Mouse (Mus musculus) frontal cortex, adult 2 months (tissue): ENCODE results near the gene Slc25a22. TPM values are rescaled to one million over a fixed set of nuclear protein-coding genes. Genes with fewer than 3 reads are reported as not detected.

ENCODE experiments used
- DNase-seq, 2 experiments: peaks; one replicate each; pipeline ENCODE4 v3.0.0; 2022; ENCODE audit warnings: low spot score in 1 of 2; ENCODE audit errors: extremely low spot score in 1 of 2
- polyA plus RNA-seq: library from polyadenylated mRNA; depleted of rRNA; stranded (reverse); fragments of >200 nt; gene quantifications from 2 replicates; pipeline ENCODE4 v1.2.3, GENCODE M21; 2012

The Slc25a22 gene
- polyA plus RNA-seq, 1 experiment, result 251 TPM

DNA sequence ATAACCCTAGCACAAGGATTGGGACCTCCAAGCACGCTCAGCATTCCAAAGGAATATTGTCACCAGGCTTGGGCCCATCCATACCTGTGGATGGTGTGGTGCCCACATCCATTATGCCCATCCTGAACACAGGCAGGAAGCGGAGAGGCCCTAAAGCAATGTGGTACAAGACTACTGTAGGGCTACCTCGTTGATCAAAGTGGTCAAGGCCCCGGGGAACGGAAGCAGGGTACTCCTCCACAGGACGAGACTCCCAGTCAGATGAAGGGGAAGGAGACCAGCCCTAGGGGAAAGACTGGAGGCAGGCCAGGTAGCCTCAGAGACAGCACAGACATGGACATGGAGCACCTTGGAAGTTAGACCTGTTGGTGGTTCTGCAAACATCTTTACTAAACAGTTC is 35.1 kb upstream of the Slc25a22 start:
- DNase-seq, result no peak

- DNase-seq, result no peak
These were observed 34.5 kb upstream of the Slc25a22 start for GRCm38 (mm10) chr7:141472226-141472625.

DNA sequence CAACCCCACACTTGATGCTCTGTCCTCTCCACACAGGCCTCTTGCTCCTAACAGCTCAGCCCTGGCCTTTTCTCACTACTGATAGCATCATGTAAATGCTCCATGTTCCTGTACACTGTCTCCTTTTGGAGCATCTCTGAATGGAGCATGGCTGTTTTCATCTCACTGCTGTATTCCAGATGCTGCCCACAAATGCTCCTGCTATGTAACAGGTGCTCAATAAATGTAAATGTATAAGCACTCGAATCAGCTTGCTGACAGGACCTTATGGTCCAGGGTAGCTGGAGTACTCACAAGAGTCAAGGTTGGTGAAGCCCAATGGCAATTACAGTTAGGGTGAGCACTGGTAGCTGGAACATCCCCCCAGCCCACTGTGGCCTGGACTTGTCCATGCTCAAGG is 33.5 kb upstream of the Slc25a22 start:
- no peak for DNase-seq

DNA sequence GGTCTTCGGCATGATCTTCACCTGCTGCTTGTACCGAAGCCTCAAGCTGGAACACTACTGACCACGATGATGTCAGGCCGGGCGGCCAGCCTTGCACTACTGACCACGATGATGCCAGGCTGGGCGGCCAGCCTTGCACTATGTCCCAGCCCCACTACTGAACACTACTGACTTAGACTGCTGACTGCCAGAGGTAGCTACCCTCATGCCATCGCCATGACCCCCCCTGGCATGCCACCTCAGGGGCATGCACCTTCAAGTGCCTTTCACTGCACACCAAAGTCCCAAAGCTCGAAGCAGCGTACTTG is 32.9 kb upstream of the Slc25a22 start:
- no peak for DNase-seq

DNA sequence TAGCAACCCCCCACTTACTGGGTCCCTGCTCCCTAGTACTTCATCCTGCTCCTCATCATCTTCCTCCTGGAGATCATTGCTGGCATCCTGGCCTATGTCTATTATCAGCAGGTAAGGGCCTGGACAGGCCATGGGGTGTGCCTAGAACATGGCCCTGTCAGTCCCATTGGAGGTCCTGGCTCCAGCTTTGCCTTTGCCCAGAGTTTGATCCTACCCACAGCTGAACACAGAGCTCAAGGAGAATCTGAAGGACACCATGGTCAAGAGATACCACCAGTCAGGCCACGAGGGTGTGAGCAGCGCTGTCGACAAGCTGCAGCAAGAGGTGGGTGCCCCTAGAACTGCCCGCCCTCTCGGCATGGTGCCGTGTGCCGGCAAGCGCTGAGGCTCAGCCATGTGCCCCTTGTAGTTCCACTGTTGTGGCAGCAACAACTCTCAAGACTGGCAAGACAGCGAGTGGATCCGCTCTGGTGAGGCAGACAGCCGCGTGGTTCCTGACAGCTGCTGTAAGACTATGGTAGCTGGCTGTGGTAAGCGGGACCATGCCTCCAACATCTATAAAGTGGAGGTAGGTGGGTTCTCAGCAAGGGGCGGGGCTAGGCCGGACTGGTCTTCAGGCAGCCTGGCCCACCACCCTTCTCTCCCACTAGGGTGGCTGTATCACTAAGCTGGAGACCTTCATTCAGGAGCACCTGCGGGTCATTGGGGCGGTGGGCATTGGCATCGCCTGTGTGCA is 32.4 kb upstream of the Slc25a22 start:
- no peak for DNase-seq

GRCm38 (mm10) chr7:141469352-141469751 is 31.7 kb upstream of the Slc25a22 start:
- no peak for DNase-seq

DNA sequence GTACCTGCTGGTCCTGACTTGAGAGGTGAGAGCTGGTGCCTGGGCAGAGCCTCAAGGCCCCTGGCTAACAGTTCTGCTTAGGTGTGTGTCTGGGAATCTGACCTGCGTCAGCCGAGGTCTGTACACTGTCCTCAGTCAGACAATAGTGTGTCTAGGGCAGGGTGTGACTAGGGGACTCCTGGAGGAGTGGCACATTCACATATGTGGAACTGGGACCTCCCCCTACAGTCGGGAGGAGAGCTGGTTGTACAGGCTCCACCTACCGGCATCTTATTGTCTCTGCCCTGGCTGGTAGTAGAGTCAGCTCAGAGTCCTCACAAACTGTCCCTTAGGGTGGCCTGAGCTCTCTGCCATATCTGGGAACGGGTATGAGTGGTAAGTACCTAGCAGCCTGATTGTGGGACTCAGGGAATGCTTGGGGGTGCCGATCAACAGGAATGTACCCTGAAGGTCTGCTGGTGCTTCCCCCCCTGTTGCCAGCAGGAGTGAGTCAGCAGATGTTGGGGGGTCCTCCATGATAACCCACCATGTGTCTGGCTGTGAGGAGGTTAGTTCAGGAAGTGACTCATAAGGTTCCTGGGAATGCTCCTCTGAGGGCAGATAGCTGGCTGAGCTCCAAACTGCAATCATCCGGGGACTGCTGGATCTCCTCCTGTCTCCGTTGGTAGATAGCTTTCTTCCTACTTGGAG is 31.0 kb upstream of the Slc25a22 start:
- DNase-seq, result peak in 1 of 2 experiments; percentile 70

DNA sequence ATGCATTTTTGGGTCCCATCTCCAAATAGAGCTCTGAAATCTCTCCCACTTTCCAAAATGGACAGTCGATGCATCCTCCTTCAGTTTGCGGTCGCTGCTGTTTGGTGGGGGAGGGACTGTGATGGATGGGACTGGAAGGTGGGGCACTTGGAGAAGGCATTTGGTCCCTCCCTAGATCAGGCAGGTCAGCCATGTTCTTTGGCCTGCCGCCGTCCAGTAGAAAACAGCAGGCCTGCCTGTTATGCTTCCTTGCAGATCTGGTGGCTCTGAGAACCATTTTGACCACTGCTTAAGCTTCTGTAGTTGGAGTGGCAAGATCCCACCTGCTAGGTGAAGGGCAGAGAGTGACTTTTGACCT is 30.5 kb upstream of the Slc25a22 start:
- no peak for DNase-seq

- DNase-seq, result peak in 1 of 2 experiments; percentile 72
These were observed 29.7 kb upstream of the Slc25a22 start, which contains the start of gene Cd151 for GRCm38 (mm10) chr7:141467230-141468030. Gene Cd151 (plus strand): TSS chr7:141467392.

- no peak for DNase-seq
These were observed 29.0 kb upstream of the Slc25a22 start for GRCm38 (mm10) chr7:141466607-141467148.

DNA sequence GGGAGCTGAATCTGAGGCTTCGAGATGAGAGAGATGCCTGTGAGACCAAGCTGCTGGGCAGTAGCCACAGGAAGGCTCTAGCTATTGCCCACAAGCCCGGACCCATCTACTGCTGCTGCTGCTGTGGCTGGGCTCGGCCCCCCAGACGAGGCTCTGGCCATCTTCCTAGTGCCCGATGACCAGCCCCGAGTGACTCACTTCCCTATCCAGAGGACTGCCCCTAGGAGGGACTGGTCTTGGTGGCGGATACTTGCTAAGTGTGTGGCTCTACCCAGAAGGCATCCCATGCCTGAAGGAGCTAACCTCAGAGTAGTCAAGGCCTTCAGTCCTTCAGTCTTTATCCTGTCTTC is 28.3 kb upstream of the Slc25a22 start:
- DNase-seq, result no peak

- DNase-seq, result no peak
These were observed 27.8 kb upstream of the Slc25a22 start for GRCm38 (mm10) chr7:141465388-141466044.

GRCm38 (mm10) chr7:141464603-141465201 is 27.0 kb upstream of the Slc25a22 start:
- DNase-seq, result no peak

GRCm38 (mm10) chr7:141463824-141464602 is 26.3 kb upstream of the Slc25a22 start:
- DNase-seq, result no peak

DNA sequence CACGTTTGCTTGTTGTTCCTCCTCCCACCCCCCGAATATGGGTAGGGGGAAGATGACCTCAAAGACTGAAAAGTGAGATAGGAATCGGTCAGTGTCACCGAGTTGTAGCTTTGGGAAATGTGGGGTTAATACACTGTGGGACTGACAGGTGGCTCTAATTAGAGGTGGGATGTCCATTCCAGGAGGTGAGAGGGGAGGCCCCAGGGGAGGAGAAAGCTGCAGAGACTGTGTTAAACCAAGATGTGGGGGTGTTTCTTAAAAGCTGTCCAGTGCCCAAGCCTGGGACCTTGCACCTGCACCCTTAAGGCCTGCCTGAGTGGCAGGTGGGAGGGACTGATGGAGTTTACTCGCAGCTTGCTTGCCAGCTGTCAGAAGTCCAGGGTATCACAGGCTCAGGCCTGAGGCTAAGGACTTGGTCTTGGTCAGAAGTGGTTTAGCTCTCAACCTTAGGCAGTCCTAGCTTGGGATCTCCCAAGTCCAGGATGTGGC is 24.7 kb upstream of the Slc25a22 start:
- no peak for DNase-seq

GRCm38 (mm10) chr7:141461521-141462332 is 24.0 kb upstream of the Slc25a22 start:
- no peak for DNase-seq

GRCm38 (mm10) chr7:141460391-141461113 is 22.9 kb upstream of the Slc25a22 start, which contains the start of gene Cracr2b:
Gene Cracr2b (plus strand): TSS chr7:141461094.
- no peak for DNase-seq

DNA sequence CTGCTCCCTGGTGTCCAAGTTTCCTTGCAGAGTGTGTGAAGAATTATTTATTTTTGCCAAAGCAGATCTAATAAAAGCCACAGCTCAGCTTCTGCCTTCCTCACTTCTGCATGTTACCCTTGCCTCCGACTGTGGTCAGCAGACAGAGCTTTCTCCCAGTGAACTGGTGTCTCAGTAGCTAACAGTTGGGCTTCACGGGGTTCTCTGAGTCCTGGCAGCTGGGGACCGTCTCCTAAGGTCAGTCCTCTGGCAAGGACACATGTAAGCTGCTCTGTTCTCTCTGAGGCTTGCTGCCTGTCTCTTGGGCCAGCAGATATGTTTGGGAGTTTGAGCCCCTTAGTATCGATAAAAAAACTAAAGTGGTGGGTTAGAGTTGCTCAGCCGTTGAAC is 22.3 kb upstream of the Slc25a22 start:
- no peak for DNase-seq
